Mouse (Mus musculus): Measurements from ENCODE around the gene Nab1. TPM values are rescaled to one million over a fixed set of nuclear protein-coding genes. Genes with fewer than 3 reads are reported as not detected.

Nab1 gene
- polyA plus RNA-seq, 1 experiment from 2014 or later, result 23.6 TPM

DNA sequence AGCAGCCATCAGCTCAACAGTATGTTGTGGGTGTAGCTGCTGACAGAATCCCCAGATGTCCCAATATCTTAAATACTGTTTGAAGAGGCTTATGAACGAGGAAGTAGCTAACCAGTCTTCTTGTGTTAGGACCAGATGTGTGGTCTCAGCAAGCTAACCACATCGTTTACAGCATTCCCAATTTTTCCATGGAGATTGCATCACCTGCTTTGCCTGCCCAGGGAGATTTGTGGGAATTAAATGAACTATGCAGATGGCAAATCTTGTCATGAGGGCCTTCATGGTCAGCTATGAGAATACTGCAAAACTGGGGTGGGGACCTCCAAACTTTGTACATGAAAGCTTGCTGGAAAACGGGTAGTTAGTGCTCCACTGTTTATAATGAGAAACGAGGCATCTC is 30.2 kb downstream of the Nab1 start:
- peaks cover 23% of the 10 kb centered on the region; the same call in 1 of the 2 replicates for H3K36me3 ChIP-seq
- H3K4me3 ChIP-seq, result no peak overlapping the region
- no peaks in the 10 kb centered on the region for H3K4me1 ChIP-seq (replicated peaks)
- no peaks in the 10 kb centered on the region for H3K27me3 ChIP-seq
- no peak overlapping the region for H3K9ac ChIP-seq
- no peak for ATAC-seq (replicated peaks; ENCODE audit: insufficient number of reproducible peaks, insufficient read depth, low FRiP score, low read depth)
- no peak overlapping the region for H3K4me2 ChIP-seq
- WGBS, result 73% methylated on average over 4 of the region's 4 CpGs
- no peak overlapping the region for H3K27ac ChIP-seq
- no peaks in the 10 kb centered on the region for H3K9me3 ChIP-seq (replicated peaks)

- Histone ChIP-seq H3K27me3 (no peaks in the 10 kb centered on the region), H3K4me1 (replicated peaks) (no peaks in the 10 kb centered on the region), H3K27ac (no peak overlapping the region), H3K36me3 (peaks cover 35% of the 10 kb centered on the region; the same call in 1 of the 2 replicates), H3K9me3 (replicated peaks) (no peaks in the 10 kb centered on the region), H3K4me3 (no peak overlapping the region), H3K4me2 (no peak overlapping the region), H3K9ac (no peak overlapping the region)
- WGBS, result 90% methylated on average over 8 of the region's 8 CpGs
- ATAC-seq (replicated peaks; ENCODE audit: insufficient number of reproducible peaks, insufficient read depth, low FRiP score, low read depth), result no peak
Observed at GRCm38 (mm10) chr1:52466518-52467120, 33.9 kb downstream of the Nab1 start.

DNA sequence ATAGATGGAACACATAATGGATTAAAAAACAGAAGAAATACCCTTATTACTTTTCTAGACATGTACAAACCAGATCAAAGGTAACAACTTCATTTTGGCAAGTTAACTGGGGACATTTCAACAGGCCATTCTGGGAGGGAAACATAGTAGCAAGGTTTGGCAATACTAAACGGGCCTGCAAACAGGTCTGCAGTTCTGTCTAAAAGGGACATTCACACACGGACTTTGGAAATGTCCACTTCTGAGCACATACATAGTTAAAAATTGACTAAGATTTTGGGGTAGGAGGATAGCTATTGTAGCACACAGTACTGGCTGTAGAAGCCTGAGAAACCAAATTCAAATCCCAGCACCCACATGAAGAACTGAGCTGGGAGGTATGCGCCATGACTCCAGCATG is 34.6 kb downstream of the Nab1 start:
- no peak for ATAC-seq (replicated peaks; ENCODE audit: insufficient number of reproducible peaks, insufficient read depth, low FRiP score, low read depth)
- no peak overlapping the region for H3K27ac ChIP-seq
- H3K27me3 ChIP-seq, result no peaks in the 10 kb centered on the region
- no peaks in the 10 kb centered on the region for H3K9me3 ChIP-seq (replicated peaks)
- no peak overlapping the region for H3K4me3 ChIP-seq
- 86% methylated on average over 3 of the region's 3 CpGs for WGBS
- no peak overlapping the region for H3K9ac ChIP-seq
- H3K36me3 ChIP-seq, result peaks cover 39% of the 10 kb centered on the region; the same call in 1 of the 2 replicates
- no peak overlapping the region for H3K4me2 ChIP-seq
- H3K4me1 ChIP-seq (replicated peaks), result no peaks in the 10 kb centered on the region

DNA sequence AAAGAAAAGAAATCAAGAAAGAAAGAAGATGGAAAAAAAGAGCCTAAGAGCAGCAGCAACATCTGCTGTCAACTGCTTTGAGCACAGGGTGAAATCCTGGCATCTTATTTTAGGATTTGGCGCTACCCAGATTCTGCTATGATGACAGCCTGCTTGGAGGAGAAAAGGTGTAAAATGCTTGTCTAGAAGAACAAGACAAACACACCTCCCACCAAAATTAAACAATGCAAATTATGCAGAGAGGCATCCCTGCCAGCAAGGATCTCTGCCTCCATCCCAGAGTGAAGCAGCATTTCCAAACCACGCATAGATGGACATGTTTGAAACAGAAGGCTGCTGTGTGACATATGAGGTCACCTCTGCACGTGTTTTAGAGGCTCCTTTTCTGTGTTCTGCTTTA is 35.2 kb downstream of the Nab1 start:
- no peak for ATAC-seq (replicated peaks; ENCODE audit: insufficient number of reproducible peaks, insufficient read depth, low FRiP score, low read depth)

GRCm38 (mm10) chr1:52463305-52463704 is 37.2 kb downstream of the Nab1 start:
- Histone ChIP-seq H3K4me2 (no peak overlapping the region), H3K9ac (no peak overlapping the region), H3K27me3 (no peaks in the 10 kb centered on the region), H3K9me3 (replicated peaks) (no peaks in the 10 kb centered on the region), H3K27ac (no peak overlapping the region), H3K36me3 (peaks cover 39% of the 10 kb centered on the region), H3K4me1 (replicated peaks) (no peaks in the 10 kb centered on the region), H3K4me3 (no peak overlapping the region)
- WGBS, result 58% methylated on average over 6 of the region's 6 CpGs
- no peak for ATAC-seq (replicated peaks; ENCODE audit: insufficient number of reproducible peaks, insufficient read depth, low FRiP score, low read depth)

More for the DNA sequence above, 35.2 kb downstream of the Nab1 start:
- Histone ChIP-seq H3K4me1 (replicated peaks) (no peaks in the 10 kb centered on the region), H3K4me2 (no peak overlapping the region), H3K27me3 (no peaks in the 10 kb centered on the region), H3K9ac (no peak overlapping the region), H3K4me3 (no peak overlapping the region), H3K27ac (no peak overlapping the region), H3K9me3 (replicated peaks) (no peaks in the 10 kb centered on the region), H3K36me3 (peaks cover 39% of the 10 kb centered on the region; the same call in 1 of the 2 replicates)
- 82% methylated on average over 3 of the region's 3 CpGs for WGBS

DNA sequence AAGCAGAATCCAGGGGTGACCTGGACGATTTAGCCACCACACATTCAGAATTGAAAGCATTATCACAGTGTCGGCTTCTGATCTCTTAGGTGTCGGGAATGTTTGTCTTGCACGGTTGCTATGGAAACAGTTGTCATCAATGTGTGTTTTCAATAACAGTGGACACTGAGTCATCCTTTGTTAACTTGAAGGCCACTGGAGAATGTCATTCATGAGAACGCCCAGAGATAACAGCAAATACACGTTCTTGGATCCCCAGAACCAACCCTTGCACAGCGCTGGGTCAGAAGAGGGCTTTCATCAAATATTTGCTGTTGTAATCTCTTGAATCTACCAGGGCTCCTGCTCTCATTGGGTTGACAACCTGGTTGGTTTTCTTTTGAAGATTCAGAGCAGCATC is 43.9 kb downstream of the Nab1 start:
- Histone ChIP-seq H3K9me3 (replicated peaks) (no peaks in the 10 kb centered on the region), H3K9ac (no peak overlapping the region), H3K4me2 (no peak overlapping the region), H3K27ac (no peak overlapping the region), H3K27me3 (no peaks in the 10 kb centered on the region), H3K36me3 (peaks cover 4% of the 10 kb centered on the region), H3K4me1 (replicated peaks) (0 out of 2 replicates have a peak, but pooled peaks cover 3% of the 10 kb centered on the region), H3K4me3 (no peak overlapping the region)
- WGBS, result 25% methylated on average over 7 of the region's 7 CpGs
- no peak for ATAC-seq (replicated peaks; ENCODE audit: insufficient number of reproducible peaks, insufficient read depth, low FRiP score, low read depth)

GRCm38 (mm10) chr1:52454509-52455001 is 45.9 kb downstream of the Nab1 start:
- Histone ChIP-seq H3K9ac (no peak overlapping the region), H3K27me3 (no peaks in the 10 kb centered on the region), H3K9me3 (replicated peaks) (no peaks in the 10 kb centered on the region), H3K27ac (no peak overlapping the region), H3K4me2 (no peak overlapping the region), H3K4me3 (no peak overlapping the region), H3K36me3 (no peaks in the 10 kb centered on the region; the same call in none of the 2 replicates), H3K4me1 (replicated peaks) (0 out of 2 replicates have a peak, but pooled peaks cover 3% of the 10 kb centered on the region)
- no peak for ATAC-seq (replicated peaks; ENCODE audit: insufficient number of reproducible peaks, insufficient read depth, low FRiP score, low read depth)
- 44% methylated on average over 3 of the region's 3 CpGs for WGBS

- no peaks in the 10 kb centered on the region for H3K9me3 ChIP-seq (replicated peaks)
- H3K27me3 ChIP-seq, result no peaks in the 10 kb centered on the region
- no peak overlapping the region for H3K4me3 ChIP-seq
- ATAC-seq (replicated peaks; ENCODE audit: insufficient number of reproducible peaks, insufficient read depth, low FRiP score, low read depth), result no peak
- H3K4me1 ChIP-seq (replicated peaks), result 0 out of 2 replicates have a peak, but pooled peaks cover 3% of the 10 kb centered on the region
- H3K4me2 ChIP-seq, result no peak overlapping the region
- H3K9ac ChIP-seq, result no peak overlapping the region
- WGBS, result 77% methylated on average over 1 of the region's 1 CpGs
- no peak overlapping the region for H3K27ac ChIP-seq
- no peaks in the 10 kb centered on the region for H3K36me3 ChIP-seq
Observed at GRCm38 (mm10) chr1:52451360-52451759, 49.1 kb downstream of the Nab1 start.

GRCm38 (mm10) chr1:52435856-52436255 is 64.6 kb downstream of the Nab1 start:
- peaks cover 7% of the 10 kb centered on the region for H3K4me1 ChIP-seq (replicated peaks)
- no peak overlapping the region for H3K9ac ChIP-seq
- H3K27ac ChIP-seq, result no peak overlapping the region
- no peaks in the 10 kb centered on the region for H3K27me3 ChIP-seq
- H3K4me3 ChIP-seq, result no peak overlapping the region
- H3K9me3 ChIP-seq (replicated peaks), result no peaks in the 10 kb centered on the region
- H3K36me3 ChIP-seq, result no peaks in the 10 kb centered on the region
- H3K4me2 ChIP-seq, result peak overlapping the region; percentile 18; the same call in 1 of the 2 replicates
- 29% methylated on average over 6 of the region's 6 CpGs for WGBS
- no peak for ATAC-seq (replicated peaks; ENCODE audit: insufficient number of reproducible peaks, insufficient read depth, low FRiP score, low read depth)

- no peak overlapping the region for H3K4me2 ChIP-seq
- no peaks in the 10 kb centered on the region for H3K9me3 ChIP-seq (replicated peaks)
- H3K27ac ChIP-seq, result no peak overlapping the region
- H3K36me3 ChIP-seq, result no peaks in the 10 kb centered on the region
- H3K9ac ChIP-seq, result no peak overlapping the region
- no peak for ATAC-seq (replicated peaks; ENCODE audit: insufficient number of reproducible peaks, insufficient read depth, low FRiP score, low read depth)
- WGBS, result 75% methylated on average over 4 of the region's 4 CpGs
- no peak overlapping the region for H3K4me3 ChIP-seq
- H3K27me3 ChIP-seq, result no peaks in the 10 kb centered on the region
- H3K4me1 ChIP-seq (replicated peaks), result peaks cover 7% of the 10 kb centered on the region
Observed at GRCm38 (mm10) chr1:52434085-52434484, 66.4 kb downstream of the Nab1 start.

DNA sequence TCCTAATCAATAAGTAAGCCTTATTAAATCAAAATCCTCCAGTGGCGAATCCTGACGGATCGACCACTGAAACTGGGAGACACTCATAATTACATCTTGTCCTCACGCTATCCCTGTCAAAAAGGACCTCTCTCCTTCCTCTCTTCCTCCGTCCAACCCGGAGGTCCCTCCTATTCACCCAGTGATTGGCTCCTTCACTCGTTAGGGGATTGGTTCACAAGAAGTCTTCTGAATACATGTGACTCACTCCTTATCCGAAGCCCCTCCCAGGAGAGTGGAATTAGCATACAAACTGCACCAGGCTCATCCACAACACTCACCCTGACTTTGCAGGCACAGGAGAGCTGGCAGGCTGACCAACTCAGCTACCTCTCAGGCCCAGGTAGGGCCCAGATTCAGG is 68.7 kb downstream of the Nab1 start:
- Histone ChIP-seq H3K4me1 (replicated peaks) (peaks cover 7% of the 10 kb centered on the region), H3K27ac (no peak overlapping the region), H3K9ac (no peak overlapping the region), H3K9me3 (replicated peaks) (no peaks in the 10 kb centered on the region), H3K4me3 (no peak overlapping the region), H3K27me3 (no peaks in the 10 kb centered on the region), H3K4me2 (no peak overlapping the region), H3K36me3 (no peaks in the 10 kb centered on the region)
- 79% methylated on average over 8 of the region's 8 CpGs for WGBS
- no peak for ATAC-seq (replicated peaks; ENCODE audit: insufficient number of reproducible peaks, insufficient read depth, low FRiP score, low read depth)

DNA sequence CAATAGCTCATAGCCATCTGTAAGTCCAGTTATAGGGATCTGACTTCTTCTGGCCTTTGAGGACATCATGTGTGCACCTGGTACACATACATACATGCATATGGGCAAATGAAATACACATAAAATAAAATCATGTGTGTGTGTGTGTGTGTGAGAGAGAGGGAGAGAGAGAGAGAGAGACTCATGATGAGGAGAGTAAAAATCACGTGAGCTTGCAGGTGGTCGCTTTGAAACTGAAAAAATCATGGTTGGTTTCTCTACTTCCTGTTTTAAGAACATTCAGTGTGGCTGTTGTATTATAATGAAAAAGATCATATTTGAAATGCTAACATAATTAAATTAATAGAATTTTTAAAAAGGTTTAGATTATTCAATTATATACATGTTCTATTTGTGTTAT is 69.9 kb downstream of the Nab1 start:
- Histone ChIP-seq H3K4me1 (replicated peaks) (peaks cover 2% of the 10 kb centered on the region), H3K9ac (no peak overlapping the region), H3K4me2 (no peak overlapping the region), H3K4me3 (no peak overlapping the region), H3K27ac (no peak overlapping the region), H3K27me3 (no peaks in the 10 kb centered on the region), H3K9me3 (replicated peaks) (no peaks in the 10 kb centered on the region), H3K36me3 (no peaks in the 10 kb centered on the region)
- WGBS, result 85% methylated on average over 2 of the region's 2 CpGs
- ATAC-seq (replicated peaks; ENCODE audit: insufficient number of reproducible peaks, insufficient read depth, low FRiP score, low read depth), result no peak
